Mouse (Mus musculus): Measurements from ENCODE around the gene Abcc10. TPM values are rescaled to one million over a fixed set of nuclear protein-coding genes. Genes with fewer than 3 reads are reported as not detected.

Abcc10 gene
- 6.6 and 8.2 TPM in 2 replicates for polyA plus RNA-seq (2015; fragmentation: Nextera tagmentation; extraction: Ambion mirVana)

GRCm38 (mm10) chr17:46327906-46328534, at the start of gene Abcc10:
Gene Abcc10, minus strand, starts transcription at chr17:46328352.

GRCm38 (mm10) chr17:46297364-46298219, 30.6 kb downstream of the Abcc10 start, which contains the start of gene Dlk2:
Gene Dlk2, plus strand, starts transcription at chr17:46297421.

GRCm38 (mm10) chr17:46282483-46283123, 45.5 kb downstream of the Abcc10 start, which contains the start of gene Tjap1:
Gene Tjap1, minus strand, starts transcription at chr17:46283026.

GRCm38 (mm10) chr17:46253452-46254084, 74.6 kb downstream of the Abcc10 start, which contains the start of gene Lrrc73:
Gene Lrrc73, plus strand, starts transcription at chr17:46253531.

Other genes starting within 250 kb of the Abcc10 start
- 154 and 170 TPM in 2 replicates for gene Mrps18a, start 217.4 kb downstream of the Abcc10 start, polyA plus RNA-seq (2015; fragmentation: Nextera tagmentation; extraction: Ambion mirVana)
- 68.4 and 71.7 TPM in 2 replicates for gene Rsph9, start 184.1 kb downstream of the Abcc10 start, polyA plus RNA-seq (2015; fragmentation: Nextera tagmentation; extraction: Ambion mirVana)
- 19.2 and 19.4 TPM in 2 replicates for gene Mad2l1bp, start 174.8 kb downstream of the Abcc10 start, polyA plus RNA-seq (2015; fragmentation: Nextera tagmentation; extraction: Ambion mirVana)
- 24.7 and 30.6 TPM in 2 replicates for gene Gtpbp2, start 167.3 kb downstream of the Abcc10 start, polyA plus RNA-seq (2015; fragmentation: Nextera tagmentation; extraction: Ambion mirVana)
- gene Polh, start 125.7 kb downstream of the Abcc10 start, polyA plus RNA-seq (2015; fragmentation: Nextera tagmentation; extraction: Ambion mirVana), result 5.2 and 5.6 TPM in 2 replicates
- gene Xpo5, start 125.6 kb downstream of the Abcc10 start, polyA plus RNA-seq (2015; fragmentation: Nextera tagmentation; extraction: Ambion mirVana), result 20.0 and 21.7 TPM in 2 replicates
- 62.8 and 66.8 TPM in 2 replicates for gene Polr1c, start 80.3 kb downstream of the Abcc10 start, polyA plus RNA-seq (2015; fragmentation: Nextera tagmentation; extraction: Ambion mirVana)
- 84.4 and 99.9 TPM in 2 replicates for gene Yipf3, start 80.3 kb downstream of the Abcc10 start, polyA plus RNA-seq (2015; fragmentation: Nextera tagmentation; extraction: Ambion mirVana)
- gene Lrrc73, start 74.8 kb downstream of the Abcc10 start, polyA plus RNA-seq (2015; fragmentation: Nextera tagmentation; extraction: Ambion mirVana), result 24.2 and 26.1 TPM in 2 replicates
- 17.5 and 21.4 TPM in 2 replicates for gene Tjap1, start 45.3 kb downstream of the Abcc10 start, polyA plus RNA-seq (2015; fragmentation: Nextera tagmentation; extraction: Ambion mirVana)
- gene Dlk2, start 30.9 kb downstream of the Abcc10 start, polyA plus RNA-seq (2015; fragmentation: Nextera tagmentation; extraction: Ambion mirVana), result 27.2 and 32.3 TPM in 2 replicates
- 24.5 and 28.1 TPM in 2 replicates for gene Zfp318, start 55.4 kb upstream of the Abcc10 start, polyA plus RNA-seq (2015; fragmentation: Nextera tagmentation; extraction: Ambion mirVana)
- gene Crip3, start 100.6 kb upstream of the Abcc10 start, polyA plus RNA-seq (2015; fragmentation: Nextera tagmentation; extraction: Ambion mirVana), result 0.50 and 1.1 TPM in 2 replicates
- 0.32 TPM in 1 of 2 replicates, not detected in the other for gene Slc22a7, start 110.1 kb upstream of the Abcc10 start, polyA plus RNA-seq (2015; fragmentation: Nextera tagmentation; extraction: Ambion mirVana)
- 7.8 and 8.7 TPM in 2 replicates for gene Ttbk1, start 159.3 kb upstream of the Abcc10 start, polyA plus RNA-seq (2015; fragmentation: Nextera tagmentation; extraction: Ambion mirVana)
- gene Dnph1, start 168.4 kb upstream of the Abcc10 start, polyA plus RNA-seq (2015; fragmentation: Nextera tagmentation; extraction: Ambion mirVana), result 12.4 and 15.1 TPM in 2 replicates
- 14.0 and 18.6 TPM in 2 replicates for gene Cul9, start 218.0 kb upstream of the Abcc10 start, polyA plus RNA-seq (2015; fragmentation: Nextera tagmentation; extraction: Ambion mirVana)
- 4.0 and 5.5 TPM in 2 replicates for gene Srf, start 227.8 kb upstream of the Abcc10 start, polyA plus RNA-seq (2015; fragmentation: Nextera tagmentation; extraction: Ambion mirVana)